8 mouse cellular contexts compared by ENCODE assay signal in genomic region chr7:44819391-44819790, GRCm38 (mm10). TPM values are rescaled to one million over a fixed set of nuclear protein-coding genes. Genes with fewer than 3 reads are reported as not detected.
DNase-seq lines count a peak whose midpoint lies in the region; ATAC-seq and TF ChIP-seq lines count a peak whose summit lies in the region.

No protein-coding gene starts in this region.

- TF ChIP-seq POLR2A in cerebellum, adult 2 months (IDR thresholded peaks at IDR 0.05; ENCODE audit: borderline replicate concordance, insufficient read depth, low read length): no peak

- TF ChIP-seq CTCF in cerebellum, adult 2 months (IDR thresholded peaks at IDR 0.05; ENCODE audit: borderline replicate concordance, insufficient read depth, low read depth, low read length): no peak

- 64% methylated on average over 2 of the region's 2 CpGs for WGBS in cerebellum, adult 2 months
- WGBS in neural tube, embryonic 11.5 days: 100% methylated on average over 2 of the region's 2 CpGs
- WGBS in hindbrain, embryonic 14.5 days: 90% methylated on average over 2 of the region's 2 CpGs
- WGBS in midbrain, embryonic 14.5 days: 94% methylated on average over 2 of the region's 2 CpGs

- no peak for ATAC-seq in neural tube, embryonic 11.5 days (ENCODE audit: insufficient read depth, low FRiP score, low TSS enrichment)
- no peak for ATAC-seq in hindbrain, embryonic 14.5 days (ENCODE audit: low FRiP score)
- no peak for ATAC-seq in midbrain, embryonic 14.5 days (ENCODE audit: low FRiP score, low TSS enrichment)

- H3K4me3 ChIP-seq in cerebellum, adult 2 months (replicated peaks; ENCODE audit: insufficient read depth, low read depth, low read length): no peak overlapping the region
- H3K4me3 ChIP-seq in neural tube, embryonic 11.5 days (ENCODE audit: low read depth, low read length): no peak overlapping the region
- no peak overlapping the region for H3K4me3 ChIP-seq in hindbrain, embryonic 14.5 days (replicated peaks; ENCODE audit: low read length)
- 0 out of 2 replicates have a peak overlapping the region, but pooled peaks have one; percentile 5 for H3K4me3 ChIP-seq in midbrain, embryonic 14.5 days (replicated peaks; ENCODE audit: low read depth, low read length)

- H3K9me3 ChIP-seq in neural tube, embryonic 11.5 days (ENCODE audit: control insufficient read depth, low read length): no peaks in the 10 kb centered on the region
- H3K9me3 ChIP-seq in hindbrain, embryonic 14.5 days (ENCODE audit: control insufficient read depth, low read length): no peaks in the 10 kb centered on the region
- no peaks in the 10 kb centered on the region for H3K9me3 ChIP-seq in midbrain, embryonic 14.5 days (ENCODE audit: control insufficient read depth, low read length)

- H3K4me1 ChIP-seq in cerebellum, adult 2 months (ENCODE audit: control insufficient read depth, insufficient read depth, low read length): peaks cover 14% of the 10 kb centered on the region
- H3K4me1 ChIP-seq in neural tube, embryonic 11.5 days (ENCODE audit: control insufficient read depth, insufficient read depth, low read length): peaks cover 25% of the 10 kb centered on the region
- peaks cover 36% of the 10 kb centered on the region for H3K4me1 ChIP-seq in hindbrain, embryonic 14.5 days (replicated peaks; ENCODE audit: control insufficient read depth, insufficient read depth, low read length)
- H3K4me1 ChIP-seq in midbrain, embryonic 14.5 days (ENCODE audit: control insufficient read depth, insufficient read depth, low read length): peaks cover 40% of the 10 kb centered on the region

- H3K27ac ChIP-seq in cerebellum, adult 2 months (ENCODE audit: insufficient read depth, low read length): 0 out of 2 replicates have a peak overlapping the region, but pooled peaks have one; percentile 55
- H3K27ac ChIP-seq in neural tube, embryonic 11.5 days (ENCODE audit: low read depth, low read length): no peak overlapping the region
- H3K27ac ChIP-seq in hindbrain, embryonic 14.5 days: no peak overlapping the region
- H3K27ac ChIP-seq in midbrain, embryonic 14.5 days (replicated peaks; ENCODE audit: low read depth, low read length): no peak overlapping the region

- H3K9ac ChIP-seq in neural tube, embryonic 11.5 days (ENCODE audit: low read length): no peak overlapping the region
- no peak overlapping the region for H3K9ac ChIP-seq in hindbrain, embryonic 14.5 days
- H3K9ac ChIP-seq in midbrain, embryonic 14.5 days (replicated peaks; ENCODE audit: low read length): peak overlapping the region; percentile 46; the same call in 1 of the 2 replicates

- H3K27me3 ChIP-seq in cerebellum, adult 2 months (ENCODE audit: control insufficient read depth, insufficient read depth, low read length): no peaks in the 10 kb centered on the region
- H3K27me3 ChIP-seq in neural tube, embryonic 11.5 days (ENCODE audit: control insufficient read depth, insufficient read depth, low read length): no peaks in the 10 kb centered on the region
- no peaks in the 10 kb centered on the region for H3K27me3 ChIP-seq in hindbrain, embryonic 14.5 days (ENCODE audit: control insufficient read depth, insufficient read depth, low read length)
- H3K27me3 ChIP-seq in midbrain, embryonic 14.5 days (ENCODE audit: control insufficient read depth, insufficient read depth, low read length): no peaks in the 10 kb centered on the region

- H3K36me3 ChIP-seq in neural tube, embryonic 11.5 days (ENCODE audit: control insufficient read depth, insufficient read depth, low read length): no peaks in the 10 kb centered on the region
- no peaks in the 10 kb centered on the region for H3K36me3 ChIP-seq in hindbrain, embryonic 14.5 days (replicated peaks; ENCODE audit: control insufficient read depth, insufficient read depth)
- no peaks in the 10 kb centered on the region for H3K36me3 ChIP-seq in midbrain, embryonic 14.5 days (ENCODE audit: control insufficient read depth, insufficient read depth, low read length)

- DNase-seq in cerebellum, adult 2 months: no peak
- DNase-seq in cerebellum, adult 11 months: no peak
- no peak for DNase-seq in neural tube, embryonic 11.5 days (ENCODE audit: low spot score)
- no peak for DNase-seq in neural tube, embryonic 10.5 days (ENCODE audit: extremely low spot score, low spot score)
- no peak for DNase-seq in hindbrain, embryonic 14.5 days (ENCODE audit: low spot score)
- no peak for DNase-seq in midbrain, embryonic 14.5 days
- no peak for DNase-seq in left cerebral cortex, adult 11 months (ENCODE audit: low spot score)
- no peak for DNase-seq in right cerebral cortex, postnatal 25 days

- H3K4me2 ChIP-seq in neural tube, embryonic 11.5 days (ENCODE audit: low read depth): peak overlapping the region; percentile 89; the same call in 1 of the 2 replicates
- peak overlapping the region; percentile 67 for H3K4me2 ChIP-seq in hindbrain, embryonic 14.5 days (replicated peaks)
- peak overlapping the region; percentile 77 for H3K4me2 ChIP-seq in midbrain, embryonic 14.5 days (ENCODE audit: low read length)

RNA-seq across cellular contexts. Expression of gene Atf5, which starts 2.9 kb away (rescaled TPM):
- polyA plus RNA-seq in cerebellum, adult 2 months (2012; rRNA removed): 19.6 and 23.8 TPM in 2 replicates
- polyA plus RNA-seq in neural tube, embryonic 11.5 days (2014; fragmentation: Nextera tagmentation; extraction: Ambion mirVana): 2.1 and 3.1 TPM in 2 replicates
- 2.2 and 2.5 TPM in 2 replicates for polyA plus RNA-seq in hindbrain, embryonic 14.5 days (2014; fragmentation: Nextera tagmentation; extraction: Ambion mirVana)
- polyA plus RNA-seq in midbrain, embryonic 14.5 days (2014; fragmentation: Nextera tagmentation; extraction: Ambion mirVana): 2.2 and 2.8 TPM in 2 replicates

RNA-seq across cellular contexts. Expression of gene Il4i1, which starts 3.2 kb away (rescaled TPM):
- polyA plus RNA-seq in cerebellum, adult 2 months (2012; rRNA removed): 1.4 and 1.9 TPM in 2 replicates
- 0.65 and 1.1 TPM in 2 replicates for polyA plus RNA-seq in neural tube, embryonic 11.5 days (2014; fragmentation: Nextera tagmentation; extraction: Ambion mirVana)
- 1.3 TPM in 2 replicates for polyA plus RNA-seq in hindbrain, embryonic 14.5 days (2014; fragmentation: Nextera tagmentation; extraction: Ambion mirVana)
- polyA plus RNA-seq in midbrain, embryonic 14.5 days (2014; fragmentation: Nextera tagmentation; extraction: Ambion mirVana): 0.97 and 1.4 TPM in 2 replicates

RNA-seq across cellular contexts. Expression of gene Nup62, which starts 3.5 kb away (rescaled TPM):
- polyA plus RNA-seq in cerebellum, adult 2 months (2012; rRNA removed): 28.9 and 29.4 TPM in 2 replicates
- 64.2 and 68.3 TPM in 2 replicates for polyA plus RNA-seq in neural tube, embryonic 11.5 days (2014; fragmentation: Nextera tagmentation; extraction: Ambion mirVana)
- 25.4 and 30.0 TPM in 2 replicates for polyA plus RNA-seq in hindbrain, embryonic 14.5 days (2014; fragmentation: Nextera tagmentation; extraction: Ambion mirVana)
- polyA plus RNA-seq in midbrain, embryonic 14.5 days (2014; fragmentation: Nextera tagmentation; extraction: Ambion mirVana): 29.1 and 35.2 TPM in 2 replicates

RNA-seq across cellular contexts. Expression of gene Akt1s1, which starts 29.4 kb away (rescaled TPM):
- polyA plus RNA-seq in cerebellum, adult 2 months (2012; rRNA removed): 78.3 and 83.6 TPM in 2 replicates
- 37.2 and 49.3 TPM in 2 replicates for polyA plus RNA-seq in neural tube, embryonic 11.5 days (2014; fragmentation: Nextera tagmentation; extraction: Ambion mirVana)
- 57.6 and 59.1 TPM in 2 replicates for polyA plus RNA-seq in hindbrain, embryonic 14.5 days (2014; fragmentation: Nextera tagmentation; extraction: Ambion mirVana)
- polyA plus RNA-seq in midbrain, embryonic 14.5 days (2014; fragmentation: Nextera tagmentation; extraction: Ambion mirVana): 61.9 and 63.7 TPM in 2 replicates

RNA-seq across cellular contexts. Expression of gene Tbc1d17, which starts 29.5 kb away (rescaled TPM):
- polyA plus RNA-seq in cerebellum, adult 2 months (2012; rRNA removed): 119 and 123 TPM in 2 replicates
- polyA plus RNA-seq in neural tube, embryonic 11.5 days (2014; fragmentation: Nextera tagmentation; extraction: Ambion mirVana): 69.3 and 93.0 TPM in 2 replicates
- 98.5 and 104 TPM in 2 replicates for polyA plus RNA-seq in hindbrain, embryonic 14.5 days (2014; fragmentation: Nextera tagmentation; extraction: Ambion mirVana)
- 107 and 122 TPM in 2 replicates for polyA plus RNA-seq in midbrain, embryonic 14.5 days (2014; fragmentation: Nextera tagmentation; extraction: Ambion mirVana)
